Mouse (Mus musculus): ENCODE measurements around the gene Gm26992. TPM values are rescaled to one million over a fixed set of nuclear protein-coding genes. Genes with fewer than 3 reads are reported as not detected.

Gene Gm26992
- polyA plus RNA-seq, 1 experiment: not detected

GRCm38 (mm10) chrX:103509168-103510019, 87.6 kb downstream of the Gm26992 start:
- TF ChIP-seq CTCF (IDR thresholded peaks at IDR 0.05; ENCODE audit: low read depth, low read length) (no peak), POLR2A (IDR thresholded peaks at IDR 0.05; ENCODE audit: borderline replicate concordance, low read depth, low read length) (no peak)
- Histone ChIP-seq H3K27ac (ENCODE audit: insufficient read depth, low read depth, low read length) (no peak overlapping the region), H3K4me1 (ENCODE audit: control insufficient read depth, insufficient read depth, low read length) (peaks cover 3% of the 10 kb centered on the region; the same call in 1 of the 2 replicates), H3K4me3 (ENCODE audit: insufficient read depth, low read length) (no peak overlapping the region)

- no peak overlapping the region for H3K4me3 ChIP-seq (ENCODE audit: insufficient read depth, low read length)
- H3K4me1 ChIP-seq (ENCODE audit: control insufficient read depth, insufficient read depth, low read length): peaks cover 13% of the 10 kb centered on the region
- TF ChIP-seq CTCF (IDR thresholded peaks at IDR 0.05; ENCODE audit: low read depth, low read length): no peak
- H3K27ac ChIP-seq (ENCODE audit: insufficient read depth, low read depth, low read length): peak overlapping the region; percentile 57
Measured at GRCm38 (mm10) chrX:103514782-103515181, 93.0 kb downstream of the Gm26992 start.

- no peak overlapping the region for H3K4me3 ChIP-seq (ENCODE audit: insufficient read depth, low read length)
- peak overlapping the region; percentile 57 for H3K27ac ChIP-seq (ENCODE audit: insufficient read depth, low read depth, low read length)
- TF ChIP-seq POLR2A (IDR thresholded peaks at IDR 0.05; ENCODE audit: borderline replicate concordance, low read depth, low read length) (no peak), CTCF (IDR thresholded peaks at IDR 0.05; ENCODE audit: low read depth, low read length) (no peak)
- H3K4me1 ChIP-seq (ENCODE audit: control insufficient read depth, insufficient read depth, low read length): peaks cover 15% of the 10 kb centered on the region
Measured at GRCm38 (mm10) chrX:103515346-103515745, 93.5 kb downstream of the Gm26992 start.

- TF ChIP-seq CTCF (IDR thresholded peaks at IDR 0.05; ENCODE audit: low read depth, low read length) (no peak), POLR2A (IDR thresholded peaks at IDR 0.05; ENCODE audit: borderline replicate concordance, low read depth, low read length) (no peak)
Measured at GRCm38 (mm10) chrX:103518798-103519197, 97.0 kb downstream of the Gm26992 start.

GRCm38 (mm10) chrX:103519547-103519946, 97.7 kb downstream of the Gm26992 start:
- H3K4me1 ChIP-seq (ENCODE audit: control insufficient read depth, insufficient read depth, low read length): peaks cover 28% of the 10 kb centered on the region
- H3K27ac ChIP-seq (ENCODE audit: insufficient read depth, low read depth, low read length): no peak overlapping the region
- H3K4me3 ChIP-seq (ENCODE audit: insufficient read depth, low read length): no peak overlapping the region
- TF ChIP-seq CTCF (IDR thresholded peaks at IDR 0.05; ENCODE audit: low read depth, low read length): no peak
- TF ChIP-seq POLR2A (IDR thresholded peaks at IDR 0.05; ENCODE audit: borderline replicate concordance, low read depth, low read length): no peak

More at GRCm38 (mm10) chrX:103518798-103519197, 97.0 kb downstream of the Gm26992 start:
- no peak overlapping the region for H3K4me3 ChIP-seq (ENCODE audit: insufficient read depth, low read length)
- H3K27ac ChIP-seq (ENCODE audit: insufficient read depth, low read depth, low read length): no peak overlapping the region
- peaks cover 28% of the 10 kb centered on the region for H3K4me1 ChIP-seq (ENCODE audit: control insufficient read depth, insufficient read depth, low read length)

GRCm38 (mm10) chrX:103521221-103521716, 99.5 kb downstream of the Gm26992 start:
- TF ChIP-seq CTCF (IDR thresholded peaks at IDR 0.05; ENCODE audit: low read depth, low read length) (no peak), POLR2A (IDR thresholded peaks at IDR 0.05; ENCODE audit: borderline replicate concordance, low read depth, low read length) (no peak)
- Histone ChIP-seq H3K27ac (ENCODE audit: insufficient read depth, low read depth, low read length) (peak overlapping the region; percentile 79), H3K4me1 (ENCODE audit: control insufficient read depth, insufficient read depth, low read length) (peaks cover 23% of the 10 kb centered on the region), H3K4me3 (ENCODE audit: insufficient read depth, low read length) (no peak overlapping the region)

- Histone ChIP-seq H3K27ac (ENCODE audit: insufficient read depth, low read depth, low read length) (peak overlapping the region; percentile 95), H3K4me1 (ENCODE audit: control insufficient read depth, insufficient read depth, low read length) (peaks cover 16% of the 10 kb centered on the region), H3K4me3 (ENCODE audit: insufficient read depth, low read length) (peak overlapping the region; percentile 32)
- TF ChIP-seq CTCF (IDR thresholded peaks at IDR 0.05; ENCODE audit: low read depth, low read length) (no peak), POLR2A (IDR thresholded peaks at IDR 0.05; ENCODE audit: borderline replicate concordance, low read depth, low read length) (no peak)
Measured at GRCm38 (mm10) chrX:103529185-103529584, 107.4 kb downstream of the Gm26992 start.

Other genes starting within 250 kb of the Gm26992 start
- 0.29 TPM in 1 of 2 replicates, not detected in the other for gene Nap1l2, start 235.4 kb upstream of the Gm26992 start, polyA plus RNA-seq (2012; ENCODE audit: insufficient read depth, insufficient read length, missing spikeins)
- not detected in 2 replicates for gene Cdx4, start 100.6 kb upstream of the Gm26992 start, polyA plus RNA-seq (2012; ENCODE audit: insufficient read depth, insufficient read length, missing spikeins)
- gene Chic1, start 65.5 kb upstream of the Gm26992 start, polyA plus RNA-seq (2012; ENCODE audit: insufficient read depth, insufficient read length, missing spikeins): 0.11 TPM in 1 of 2 replicates, not detected in the other
- not detected in 2 replicates for gene Tsx, start 7.5 kb upstream of the Gm26992 start, polyA plus RNA-seq (2012; ENCODE audit: insufficient read depth, insufficient read length, missing spikeins)
- gene Zcchc13, start 208.6 kb downstream of the Gm26992 start, polyA plus RNA-seq (2012; ENCODE audit: insufficient read depth, insufficient read length, missing spikeins): not detected in 2 replicates